Mouse (Mus musculus) CH12.LX (cell line): ENCODE results near the gene Mtx1. TPM values are rescaled to one million over a fixed set of nuclear protein-coding genes. Genes with fewer than 3 reads are reported as not detected.
A peak's percentile ranks its signal among the peaks of the same experiment; 100 is the strongest.

Experiments used
- DNase-seq: peaks from one replicate; pipeline ENCODE4 v3.0.0-alpha.2; 2013; ENCODE audit errors: extremely low read depth
- H3K27ac ChIP-seq: 2 replicates; pipeline ENCODE4 v1.5.1; 2012; ENCODE audit warnings: low read depth, mild to moderate bottlenecking, control low read depth, moderate library complexity; ENCODE audit not compliant: insufficient read depth
- H3K27me3 ChIP-seq: replicated peaks from 2 replicates; pipeline ENCODE3; 2012; ENCODE audit warnings: inconsistent platforms
- H3K36me3 ChIP-seq, 2 experiments: replicated peaks in 1 of 2; 2 replicates each; pipeline versions ENCODE3 to v1.6.1; 2012; ENCODE audit warnings: inconsistent platforms in 1 of 2, low read length in 1 of 2, mild to moderate bottlenecking in 1 of 2, mixed read lengths in 1 of 2, moderate library complexity in 1 of 2; ENCODE audit not compliant: control insufficient read depth in 1 of 2, insufficient read depth in 1 of 2
- H3K4me1 ChIP-seq, 2 experiments: 2 replicates each; pipeline ENCODE4 v1.6.1; 2012; ENCODE audit warnings: inconsistent platforms in 1 of 2, moderate library complexity in 1 of 2; ENCODE audit not compliant: insufficient read depth in 2 of 2, control insufficient read depth in 1 of 2
- H3K4me2 ChIP-seq: 2 replicates; pipeline ENCODE4 v1.6.1; 2012; ENCODE audit warnings: low read depth, mild to moderate bottlenecking, control low read depth; ENCODE audit not compliant: poor library complexity, insufficient read depth, severe bottlenecking
- H3K4me3 ChIP-seq, 3 experiments: fragments of 150-350 bp in 1 of 3; sonication (generic) in 1 of 3; replicated peaks in 1 of 3; 2 replicates each; pipeline versions ENCODE3 to v1.5.1; 2011 to 2012; ENCODE audit warnings: low read depth in 2 of 3, low read length in 2 of 3, mild to moderate bottlenecking in 2 of 3, moderate library complexity in 2 of 3, control low read depth in 1 of 3, improper control_type of control experiment in 1 of 3, inconsistent platforms in 1 of 3, mixed read lengths in 1 of 3; ENCODE audit not compliant: poor library complexity in 1 of 3
- H3K79me2 ChIP-seq: replicated peaks from 2 replicates; pipeline ENCODE4 v1.6.1; 2012; ENCODE audit warnings: mild to moderate bottlenecking, moderate library complexity; ENCODE audit not compliant: control insufficient read depth, poor library complexity, insufficient read depth, severe bottlenecking; ENCODE audit errors: extremely low read depth
- H3K9ac ChIP-seq: 2 replicates; pipeline ENCODE4 v1.6.1; 2012; ENCODE audit warnings: low read depth, mild to moderate bottlenecking, control low read depth, moderate library complexity; ENCODE audit not compliant: insufficient read depth
- H3K9me3 ChIP-seq: replicated peaks from 2 replicates; pipeline ENCODE3; 2012; ENCODE audit warnings: low read length, inconsistent platforms, mixed read lengths
- BHLHE40 ChIP-seq: IDR thresholded peaks from 2 replicates; pipeline ENCODE4 v1.6.1; 2011; ENCODE audit warnings: mild to moderate bottlenecking, low read depth, low read length, improper control_type of control experiment
- CTCF ChIP-seq, 2 experiments: IDR thresholded peaks in 1 of 2; conservative IDR thresholded peaks in 1 of 2; 2 replicates each; pipeline ENCODE4 v1.5.1; 2011 to 2012; ENCODE audit warnings: low read depth in 2 of 2, low read length in 2 of 2, improper control_type of control experiment in 1 of 2, inconsistent platforms in 1 of 2, mild to moderate bottlenecking in 1 of 2, moderate library complexity in 1 of 2
- ETS1 ChIP-seq: conservative IDR thresholded peaks from 2 replicates; pipeline ENCODE4 v1.6.1; 2012; ENCODE audit warnings: low read depth, mild to moderate bottlenecking, inconsistent platforms, low read length, improper control_type of control experiment, moderate library complexity
- GABPA ChIP-seq: IDR thresholded peaks from 2 replicates; pipeline ENCODE4 v1.6.1; 2012; ENCODE audit warnings: low read depth, low read length, improper control_type of control experiment, inconsistent platforms; ENCODE audit not compliant: insufficient replicate concordance
- JUND ChIP-seq: conservative IDR thresholded peaks from 2 replicates; pipeline ENCODE4 v1.6.1; 2011; ENCODE audit warnings: low read depth, low read length, improper control_type of control experiment
- KAT2A ChIP-seq: IDR thresholded peaks from 2 replicates; pipeline ENCODE4 v1.6.1; 2012; ENCODE audit warnings: low read length, improper control_type of control experiment, inconsistent platforms; ENCODE audit not compliant: insufficient replicate concordance
- MAX ChIP-seq: IDR thresholded peaks from 2 replicates; pipeline ENCODE4 v1.6.1; 2011; ENCODE audit warnings: low read length, improper control_type of control experiment
- MAZ ChIP-seq: IDR thresholded peaks from 2 replicates; pipeline ENCODE4 v1.6.1; 2012; ENCODE audit warnings: low read depth, mild to moderate bottlenecking, inconsistent platforms, low read length, improper control_type of control experiment, moderate library complexity
- MEF2A ChIP-seq: IDR thresholded peaks from 2 replicates; pipeline ENCODE4 v1.6.1; 2014; ENCODE audit warnings: low read depth, mild to moderate bottlenecking, inconsistent platforms, low read length, improper control_type of control experiment, borderline replicate concordance
- MXI1 ChIP-seq: IDR thresholded peaks from 2 replicates; pipeline ENCODE4 v1.6.1; 2011; ENCODE audit warnings: mild to moderate bottlenecking, low read depth, low read length, improper control_type of control experiment
- POLR2AphosphoS2 ChIP-seq: IDR thresholded peaks from 2 replicates; pipeline ENCODE4 v1.6.1; 2011; ENCODE audit warnings: low read depth, low read length, improper control_type of control experiment
- RAD21 ChIP-seq: IDR thresholded peaks from 2 replicates; pipeline ENCODE4 v1.6.1; 2011; ENCODE audit warnings: low read depth, mild to moderate bottlenecking, low read length, improper control_type of control experiment, moderate library complexity
- RCOR1 ChIP-seq: conservative IDR thresholded peaks from 2 replicates; pipeline ENCODE4 v1.6.1; 2012; ENCODE audit warnings: low read depth, mild to moderate bottlenecking, inconsistent platforms, low read length, improper control_type of control experiment
- SIN3A ChIP-seq: IDR thresholded peaks from 2 replicates; pipeline ENCODE4 v1.6.1; 2012; ENCODE audit warnings: low read length, improper control_type of control experiment, inconsistent platforms
- SMC3 ChIP-seq: IDR thresholded peaks from 2 replicates; pipeline ENCODE4 v1.6.1; 2011; ENCODE audit warnings: low read depth, low read length, improper control_type of control experiment
- TBP ChIP-seq: conservative IDR thresholded peaks from 2 replicates; pipeline ENCODE4 v1.6.1; 2011; ENCODE audit warnings: low read depth, low read length, improper control_type of control experiment
- TCF12 ChIP-seq: IDR thresholded peaks from 2 replicates; pipeline ENCODE4 v1.6.1; 2014; ENCODE audit warnings: low read depth, mild to moderate bottlenecking, inconsistent platforms, low read length, improper control_type of control experiment
- UBTF ChIP-seq: IDR thresholded peaks from 2 replicates; pipeline ENCODE4 v1.6.1; 2012; ENCODE audit warnings: low read depth, mild to moderate bottlenecking, inconsistent platforms, low read length, improper control_type of control experiment, moderate library complexity
- USF1 ChIP-seq: IDR thresholded peaks from 2 replicates; pipeline ENCODE4 v1.6.1; 2014; ENCODE audit warnings: low read depth, mild to moderate bottlenecking, inconsistent platforms, low read length, improper control_type of control experiment
- ZMIZ1 ChIP-seq: IDR thresholded peaks from 2 replicates; pipeline ENCODE4 v1.6.1; 2012; ENCODE audit warnings: low read depth, mild to moderate bottlenecking, inconsistent platforms, low read length, improper control_type of control experiment
- dilution Hi-C: fragments of 300-500 bp; cut with MboI; formaldehyde crosslinking; loops from 2 replicates; pipeline ENCODE4 v1.14.3; 2020; ENCODE audit warnings: low sequenced_read_pairs; ENCODE audit not compliant: extremely low pct_unique_long_range_greater_than_20kb, extremely low pct_ligation_motif_present
- in situ Hi-C: fragments of 300-500 bp; cut with MboI; formaldehyde crosslinking; loops from 3 replicates; pipeline ENCODE4 v1.14.3; 2019; ENCODE audit warnings: low sequenced_read_pairs, low pct_ligation_motif_present, low pct_unique_long_range_greater_than_20kb, mixed read lengths
- polyA plus RNA-seq: library from polyadenylated mRNA; unstranded; fragments of >175 nt; gene quantifications from 2 replicates; pipeline ENCODE4 v1.2.1, GENCODE M21; 2012; ENCODE audit warnings: low read depth; ENCODE audit not compliant: insufficient read length
- total RNA-seq, 2 experiments: library from RNA; depleted of rRNA; stranded (reverse); fragments of 300-350 nt in 1 of 2; fragments of >200 nt in 1 of 2; gene quantifications; 2 replicates each; pipeline ENCODE4 v1.2.3; 2012 to 2014

Mtx1 gene
- total and polyA plus RNA-seq, 3 experiments, result 162 to 299 (median 205) TPM

DNA sequence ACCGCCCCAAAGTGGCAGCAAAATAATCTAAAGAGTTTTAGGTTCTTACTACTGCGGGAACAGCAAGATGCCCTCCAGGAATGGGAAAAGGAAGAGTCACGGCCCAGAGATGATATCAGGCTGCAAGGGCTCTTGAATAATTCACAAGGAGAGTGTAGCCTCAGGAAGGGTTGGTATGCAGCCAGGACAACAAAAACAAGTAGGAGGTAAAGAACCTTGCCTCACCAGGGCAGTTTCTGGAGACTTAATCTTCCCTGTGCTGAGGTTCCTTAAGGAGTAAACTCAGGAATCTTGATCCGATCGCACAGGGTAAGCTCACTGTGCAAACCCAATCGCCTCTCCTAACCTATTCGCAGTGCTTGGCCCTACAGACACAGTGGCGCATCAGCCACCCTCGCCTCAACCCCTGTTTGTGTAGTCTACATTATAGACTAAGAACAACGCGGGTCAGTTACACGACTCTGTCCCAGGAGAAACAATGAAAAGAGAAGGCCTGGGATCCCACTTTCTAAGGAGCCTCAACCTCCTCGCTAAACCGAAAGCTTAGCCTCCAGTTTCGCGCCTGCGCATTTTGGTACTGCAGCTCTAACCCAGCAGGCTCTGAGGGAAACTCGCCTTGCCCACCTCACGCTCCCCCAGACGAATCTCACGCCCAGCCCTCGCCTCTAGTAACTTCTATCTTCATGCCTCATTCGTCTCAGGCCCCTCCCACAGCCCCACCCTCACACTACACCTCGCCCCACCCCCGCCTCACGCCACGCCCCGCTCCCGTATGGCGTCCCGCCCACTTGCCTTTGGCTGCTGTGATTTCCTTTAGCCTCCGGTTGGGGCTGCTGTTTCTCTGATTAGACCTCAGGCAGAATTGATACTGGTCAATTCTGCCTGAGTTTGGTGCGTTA is 30.7 kb downstream of the Mtx1 start (continued):
- peak; percentile 25; the same call in 1 of the 2 replicates for TF ChIP-seq MEF2A
- TF ChIP-seq ETS1, result 0 out of 2 replicates have a peak, but pooled peaks have one; percentile 21
- TF ChIP-seq MAX, result peak; percentile 60; the same call in 1 of the 2 replicates
- TF ChIP-seq JUND, result no peak
- peak; percentile 71; the same call in 1 of the 2 replicates for TF ChIP-seq ZMIZ1
- no peak for TF ChIP-seq KAT2A
- TF ChIP-seq GABPA, result no peak
- TF ChIP-seq RCOR1, result no peak
- no peak for TF ChIP-seq UBTF
- peak; percentile 66 for TF ChIP-seq BHLHE40
- no peak; the same call in none of the 2 replicates for TF ChIP-seq MXI1
- 0 out of 2 replicates have a peak, but pooled peaks have one; percentile 60 for TF ChIP-seq TBP
- TF ChIP-seq MAZ, result peak; percentile 62; the same call in 1 of the 2 replicates
- TF ChIP-seq USF1, result no peak
- TF ChIP-seq SIN3A, result peak; percentile 31; the same call in 1 of the 2 replicates
- peak; percentile 77 for TF ChIP-seq TCF12
- peak; percentile 30; the same call in 1 of the 2 replicates for TF ChIP-seq POLR2AphosphoS2
- TF ChIP-seq, all 38 proteins: peak for 18

DNA sequence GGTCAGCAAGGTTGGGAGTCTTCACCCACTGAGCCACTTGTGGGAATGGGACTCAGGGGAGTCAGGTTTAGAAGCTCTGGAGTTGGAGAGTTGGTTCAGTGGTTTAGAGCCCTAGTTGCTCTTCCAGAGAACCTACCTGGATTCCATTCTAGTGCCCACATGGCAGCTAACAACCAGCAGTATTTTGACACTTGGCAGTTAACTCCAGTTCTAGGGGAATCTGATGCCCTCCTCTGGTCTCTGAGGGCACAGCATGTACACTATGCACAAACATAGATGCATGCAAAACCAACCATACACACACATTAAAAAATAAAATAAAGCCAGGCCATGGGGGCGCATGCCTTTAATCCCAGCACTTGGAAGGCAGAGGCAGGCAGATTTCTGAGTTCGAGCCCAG is 33.0 kb downstream of the Mtx1 start:
- no peak overlapping the region for H3K4me3 ChIP-seq
- peak; percentile 34 for DNase-seq
- no peak overlapping the region for H3K9ac ChIP-seq
- dilution Hi-C loops, result no loop called here
- in situ Hi-C loops, result no loop called here
- no peak overlapping the region for H3K4me2 ChIP-seq
- no peaks in the 10 kb centered on the region for H3K9me3 ChIP-seq
- H3K27ac ChIP-seq, result no peak overlapping the region
- no peaks in the 10 kb centered on the region for H3K79me2 ChIP-seq
- no peaks in the 10 kb centered on the region for H3K27me3 ChIP-seq
- H3K4me1 ChIP-seq, result peaks cover 0 to 12% of the 10 kb centered on the region in 2 experiments; a peak in 2 of 4 replicates
- TF ChIP-seq SMC3 (peak; percentile 36), RAD21 (peak; percentile 45), CTCF (conservative IDR thresholded peaks at IDR 0.05 in 1 of 2, IDR thresholded peaks at IDR 0.05 in 1 of 2; ENCODE audit: low read depth in 2 of 2, low read length in 2 of 2) (peak in 1 of 2 experiments; percentile 64; a peak in 3 of 4 replicates), BHLHE40 (no peak)
- peaks cover 0 to 25% of the 10 kb centered on the region in 2 experiments for H3K36me3 ChIP-seq
